Mouse (Mus musculus) cerebellum, postnatal 10 days (tissue): ENCODE results near the gene Amt.
"Not testable (repeated sequence)": the region's sequence is repeated elsewhere in the genome, so short reads cannot be mapped to it uniquely, and the experiment has no call there.

Source experiments
- DNase-seq, 2 experiments: peaks; one replicate each; pipeline ENCODE4 v3.0.0; 2021; ENCODE audit warnings: mixed read lengths in 2 of 2

The Amt gene

GRCm38 (mm10) chr9:108284410-108284809 is 12.2 kb upstream of the Amt start:
- DNase-seq = peak; percentile 88 to 90

GRCm38 (mm10) chr9:108287526-108288238 is 9.0 kb upstream of the Amt start:
- DNase-seq = not testable (repeated sequence)

GRCm38 (mm10) chr9:108289347-108289746 is 7.3 kb upstream of the Amt start:
- no peak for DNase-seq

GRCm38 (mm10) chr9:108290016-108290750 is 6.5 kb upstream of the Amt start, which contains the start of gene Nicn1:
Nicn1 (plus strand) TSS chr9:108290429.
- DNase-seq = peak; percentile 92 to 94

GRCm38 (mm10) chr9:108290773-108291172 is 5.9 kb upstream of the Amt start:
- no peak for DNase-seq

- DNase-seq = no peak
Observed at GRCm38 (mm10) chr9:108301853-108302252, 5.2 kb downstream of the Amt start.

GRCm38 (mm10) chr9:108304716-108305115 is 8.1 kb downstream of the Amt start:
- DNase-seq = no peak

- DNase-seq = peak in 1 of 2 experiments; percentile 22
Observed at GRCm38 (mm10) chr9:108305170-108305569, 8.5 kb downstream of the Amt start.

- DNase-seq = peak; percentile 96 to 98
Observed at GRCm38 (mm10) chr9:108305629-108306520, 9.2 kb downstream of the Amt start, which contains the start of the genes Rhoa and Tcta. Rhoa (plus strand) TSS chr9:108306129. Tcta (minus strand) TSS chr9:108306160.

GRCm38 (mm10) chr9:108306571-108306980 is 9.9 kb downstream of the Amt start:
- DNase-seq = peak; percentile 86 to 88

GRCm38 (mm10) chr9:108307021-108307807 is 10.6 kb downstream of the Amt start:
- DNase-seq = no peak

- DNase-seq = no peak
Observed at GRCm38 (mm10) chr9:108308141-108308540, 11.5 kb downstream of the Amt start.

- DNase-seq = peak in 1 of 2 experiments; percentile 30
Observed at GRCm38 (mm10) chr9:108317572-108317971, 20.9 kb downstream of the Amt start.

GRCm38 (mm10) chr9:108318462-108318861 is 21.8 kb downstream of the Amt start:
- DNase-seq = no peak

GRCm38 (mm10) chr9:108322054-108322453 is 25.4 kb downstream of the Amt start:
- DNase-seq = not testable (repeated sequence)

GRCm38 (mm10) chr9:108324784-108325183 is 28.1 kb downstream of the Amt start:
- peak; percentile 65 to 66 for DNase-seq

- no peak for DNase-seq
Observed at GRCm38 (mm10) chr9:108325811-108326210, 29.2 kb downstream of the Amt start.

GRCm38 (mm10) chr9:108337848-108338550 is 41.3 kb downstream of the Amt start:
- DNase-seq = peak in 1 of 2 experiments; percentile 21

- DNase-seq = peak in 1 of 2 experiments; percentile 18
Observed at GRCm38 (mm10) chr9:108338551-108338885, 41.9 kb downstream of the Amt start.

- DNase-seq = peak; percentile 94 to 95
Observed at GRCm38 (mm10) chr9:108338886-108339781, 42.5 kb downstream of the Amt start, which contains the start of gene Gpx1. Gpx1 (plus strand) TSS chr9:108338903.
